Mouse (Mus musculus) gastrocnemius, adult 2 months (tissue): ENCODE measurements around the gene Cntfr. TPM values are rescaled to one million over a fixed set of nuclear protein-coding genes. Genes with fewer than 3 reads are reported as not detected.

Experiments used
- DNase-seq: peaks from one replicate; pipeline ENCODE4 v3.0.0; 2022
- H3K27ac ChIP-seq: fragments of 200-600 bp; 2 replicates; pipeline ENCODE4 v1.8.1; 2022; ENCODE audit warnings: mild to moderate bottlenecking
- H3K4me3 ChIP-seq: fragments of 200-600 bp; 2 replicates; pipeline ENCODE4 v1.8.1; 2022; ENCODE audit warnings: mild to moderate bottlenecking, moderate library complexity
- CTCF ChIP-seq: fragments of 200-600 bp; IDR thresholded peaks from 2 replicates; pipeline ENCODE4 v1.8.1; 2022; ENCODE audit warnings: antibody characterized with exemption, mild to moderate bottlenecking, moderate library complexity
- intact Hi-C: fragments of 180-260 bp; cut with DNase I; formaldehyde crosslinking; loops from one replicate; pipeline ENCODE4 v1.15.1; 2025
- total RNA-seq, 2 experiments: library from RNA; stranded (reverse); gene quantifications; 2 replicates each; pipeline ENCODE4 v1.2.3; 2021

The Cntfr gene
- total RNA-seq, 2 experiments from 2014 or later: 27.3 to 55.3 TPM

- no peak for TF ChIP-seq CTCF
- intact Hi-C loops: no loop called here
- Histone ChIP-seq H3K4me3 (peak overlapping the region; percentile 33), H3K27ac (peak overlapping the region; percentile 89)
- DNase-seq: peak; percentile 76
Observed at GRCm38 (mm10) chr4:41665009-41665675, 31.7 kb downstream of the Cntfr start.

- DNase-seq: peak; percentile 83
- intact Hi-C loops: no loop called here
- peak overlapping the region; percentile 89 for H3K27ac ChIP-seq
- H3K4me3 ChIP-seq: peak overlapping the region; percentile 33
- TF ChIP-seq CTCF: no peak
Observed at GRCm38 (mm10) chr4:41664533-41664932, 32.4 kb downstream of the Cntfr start.

GRCm38 (mm10) chr4:41663614-41664013, 33.3 kb downstream of the Cntfr start:
- no peak for TF ChIP-seq CTCF
- peak overlapping the region; percentile 89 for H3K27ac ChIP-seq
- DNase-seq: no peak
- no peak overlapping the region for H3K4me3 ChIP-seq
- intact Hi-C loops: no loop called here

GRCm38 (mm10) chr4:41662723-41663122, 34.2 kb downstream of the Cntfr start:
- Histone ChIP-seq H3K4me3 (no peak overlapping the region), H3K27ac (no peak overlapping the region)
- intact Hi-C loops: no loop called here
- DNase-seq: no peak
- no peak for TF ChIP-seq CTCF

- intact Hi-C loops: no loop called here
- no peak for TF ChIP-seq CTCF
- Histone ChIP-seq H3K27ac (peak overlapping the region; percentile 43; the same call in 1 of the 2 replicates), H3K4me3 (no peak overlapping the region)
- DNase-seq: peak; percentile 63
Observed at GRCm38 (mm10) chr4:41660851-41661430, 35.9 kb downstream of the Cntfr start.

GRCm38 (mm10) chr4:41659556-41659955, 37.3 kb downstream of the Cntfr start:
- TF ChIP-seq CTCF: no peak
- Histone ChIP-seq H3K4me3 (no peak overlapping the region), H3K27ac (no peak overlapping the region)
- no peak for DNase-seq
- intact Hi-C loops: no loop called here

- DNase-seq: no peak
- Histone ChIP-seq H3K27ac (no peak overlapping the region), H3K4me3 (no peak overlapping the region)
- intact Hi-C loops: no loop called here
- no peak for TF ChIP-seq CTCF
Observed at GRCm38 (mm10) chr4:41658566-41659384, 38.1 kb downstream of the Cntfr start.

- H3K4me3 ChIP-seq: no peak overlapping the region
- H3K27ac ChIP-seq: no peak overlapping the region
- DNase-seq: no peak
- intact Hi-C loops: loop anchor here (2.0 kb wide), 1 partner anchor 53 kb away; no protein-coding TSS in a partner anchor
- no peak for TF ChIP-seq CTCF
Observed at GRCm38 (mm10) chr4:41655525-41655924, 41.4 kb downstream of the Cntfr start.

GRCm38 (mm10) chr4:41654217-41654616, 42.7 kb downstream of the Cntfr start:
- intact Hi-C loops: loop anchor here (2.0 to 5.0 kb wide), 2 partner anchors 55 to 187 kb away; partner anchors contain the start of gene Nudt2
- peak; percentile 76 for DNase-seq

GRCm38 (mm10) chr4:41653730-41654129, 43.2 kb downstream of the Cntfr start:
- intact Hi-C loops: loop anchor here (2.0 to 5.0 kb wide), 4 partner anchors 39 to 186 kb away; partner anchors contain the start of gene Nudt2
- H3K27ac ChIP-seq: 0 out of 2 replicates have a peak overlapping the region, but pooled peaks have one; percentile 20
- DNase-seq: no peak
- no peak for TF ChIP-seq CTCF
- no peak overlapping the region for H3K4me3 ChIP-seq

More at GRCm38 (mm10) chr4:41654217-41654616, 42.7 kb downstream of the Cntfr start:
- Histone ChIP-seq H3K27ac (0 out of 2 replicates have a peak overlapping the region, but pooled peaks have one; percentile 20), H3K4me3 (no peak overlapping the region)
- TF ChIP-seq CTCF: peak; percentile 73

- Histone ChIP-seq H3K27ac (0 out of 2 replicates have a peak overlapping the region, but pooled peaks have one; percentile 20), H3K4me3 (no peak overlapping the region)
- peak; percentile 89 for TF ChIP-seq CTCF
- DNase-seq: peak; percentile 84
- intact Hi-C loops: loop anchor here (2.0 to 5.0 kb wide), 3 partner anchors 38 to 186 kb away; partner anchors contain the start of gene Nudt2
Observed at GRCm38 (mm10) chr4:41653296-41653695, 43.6 kb downstream of the Cntfr start.

GRCm38 (mm10) chr4:41648627-41649026, 48.3 kb downstream of the Cntfr start:
- no peak for TF ChIP-seq CTCF
- Histone ChIP-seq H3K4me3 (no peak overlapping the region), H3K27ac (no peak overlapping the region)
- DNase-seq: no peak
- intact Hi-C loops: no loop called here
